Mouse (Mus musculus): ENCODE results near the gene Scgb1b29.
"Not testable (repeated sequence)": the region's sequence is repeated elsewhere in the genome, so short reads cannot be mapped to it uniquely, and the experiment has no call there.

Scgb1b29 gene

DNA sequence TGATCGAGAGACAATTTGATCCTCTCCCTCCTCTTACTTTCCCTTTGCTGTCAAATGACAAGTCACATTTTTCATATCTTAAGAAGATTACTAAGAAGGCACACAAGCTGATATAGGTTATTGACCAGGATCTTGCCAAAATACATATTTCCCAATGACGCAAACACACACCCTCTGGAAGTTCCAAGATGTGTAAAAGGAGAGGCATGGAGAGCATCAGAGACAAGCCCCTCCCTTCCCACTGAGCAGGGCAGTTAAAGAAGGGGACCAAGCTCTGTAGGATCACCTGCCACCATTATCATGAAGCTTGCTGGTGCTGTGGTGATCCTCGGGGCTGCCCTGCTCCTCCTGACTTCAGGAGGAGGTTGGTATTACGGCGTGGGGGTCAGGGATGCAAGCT, at the start of gene Scgb1b29:
Gene Scgb1b29, plus strand, starts transcription at position 301 of the 400 bp plus-strand sequence.
- not testable (repeated sequence) for DNase-seq (ENCODE audit: low spot score in 2 of 2)

DNA sequence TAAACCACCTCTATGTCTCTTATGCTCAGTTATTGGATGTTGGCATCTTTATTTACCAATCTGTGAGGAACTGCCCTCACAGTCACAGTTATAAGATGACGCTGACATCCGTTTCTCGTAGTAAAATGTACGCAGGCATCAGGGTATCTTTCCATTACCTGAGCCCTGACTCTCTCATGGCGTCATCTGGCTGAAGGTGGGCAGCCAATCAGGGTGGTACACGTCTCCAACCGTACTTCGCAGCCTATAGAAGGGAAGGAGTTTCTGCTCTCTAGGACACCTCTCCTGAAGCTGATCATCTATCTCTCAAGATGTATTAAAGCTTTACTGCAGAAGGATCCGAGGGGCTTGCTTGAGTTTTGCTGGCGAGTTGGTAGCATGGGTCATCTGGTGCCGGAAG, 12.7 kb upstream of the Scgb1b29 start:
- DNase-seq (ENCODE audit: low spot score in 2 of 2), result peak in 1 of 2 experiments; percentile 51

Data from spleen, postnatal 4 days (tissue).